Mouse (Mus musculus): ENCODE measurements at regions not wholly inside any gene's neighbourhood (a gene's known extent, or its start where the extent isn't known, plus 50 kb on each side); places are given as distances from the start of the nearest gene placed in this dataset.

DNA sequence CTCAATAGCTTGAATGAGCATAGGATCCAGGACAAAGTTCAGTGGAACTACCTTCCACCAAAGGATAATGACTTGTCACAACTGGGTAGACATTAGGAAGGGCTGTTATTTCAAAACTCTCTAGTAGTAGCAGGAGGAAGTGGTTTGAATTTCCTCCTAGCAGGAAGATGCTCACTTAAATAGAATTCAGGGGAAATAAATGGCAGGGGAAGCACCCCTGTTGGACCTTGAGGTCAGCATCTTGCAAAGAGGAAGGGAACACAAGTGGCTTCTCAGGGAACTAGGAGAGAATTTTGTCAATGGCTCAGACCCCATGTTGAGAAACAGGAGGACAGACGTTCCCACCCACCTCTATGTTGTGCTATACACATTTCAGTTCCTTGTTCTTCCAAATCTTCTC lies 178.4 kb upstream of the Jun start:
- WGBS, result 54% methylated on average over 1 of the region's 1 CpGs
- no peak for ATAC-seq (ENCODE audit: insufficient number of reproducible peaks, low FRiP score)

DNA sequence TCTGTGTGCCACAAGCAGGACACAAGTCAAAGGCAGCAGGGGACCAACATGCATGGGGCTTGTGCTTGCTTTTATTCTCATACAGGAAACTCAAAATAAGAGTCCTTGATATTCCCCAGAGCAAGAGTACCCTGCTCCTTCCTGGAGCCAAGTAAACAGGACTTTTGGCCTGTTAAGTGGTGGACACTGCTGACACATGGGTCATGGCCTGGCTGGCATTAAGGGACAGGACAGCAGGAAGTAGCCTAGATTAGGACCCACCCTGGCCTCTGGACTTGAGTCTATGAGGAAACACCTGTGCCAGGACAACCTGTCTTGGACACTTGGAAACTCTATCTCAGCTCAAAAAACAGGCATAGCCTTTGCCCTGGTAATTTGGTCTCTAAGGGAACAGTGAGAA lies 181.0 kb upstream of the Jun start:
- Histone ChIP-seq H3K4me3 (no peak overlapping the region), H3K4me1 (replicated peaks) (no peaks in the 10 kb centered on the region), H3K9me3 (replicated peaks) (no peaks in the 10 kb centered on the region), H3K27me3 (replicated peaks) (no peaks in the 10 kb centered on the region), H3K27ac (ENCODE audit: poor library complexity, severe bottlenecking) (no peak overlapping the region), H3K9ac (no peak overlapping the region), H3K36me3 (no peaks in the 10 kb centered on the region), H3K4me2 (no peak overlapping the region)
- no peak for ATAC-seq (ENCODE audit: insufficient number of reproducible peaks, low FRiP score)

More for the DNA sequence above, 178.4 kb upstream of the Jun start:
- Histone ChIP-seq H3K27me3 (replicated peaks) (no peaks in the 10 kb centered on the region), H3K9ac (no peak overlapping the region), H3K9me3 (replicated peaks) (no peaks in the 10 kb centered on the region), H3K4me3 (no peak overlapping the region), H3K27ac (ENCODE audit: poor library complexity, severe bottlenecking) (no peak overlapping the region), H3K36me3 (no peaks in the 10 kb centered on the region), H3K4me2 (no peak overlapping the region), H3K4me1 (replicated peaks) (no peaks in the 10 kb centered on the region)

- Histone ChIP-seq H3K4me1 (replicated peaks) (no peaks in the 10 kb centered on the region), H3K9me3 (replicated peaks) (no peaks in the 10 kb centered on the region), H3K4me2 (no peak overlapping the region), H3K36me3 (no peaks in the 10 kb centered on the region), H3K4me3 (no peak overlapping the region), H3K9ac (no peak overlapping the region), H3K27ac (ENCODE audit: poor library complexity, severe bottlenecking) (no peak overlapping the region), H3K27me3 (replicated peaks) (no peaks in the 10 kb centered on the region)
- WGBS, result 69% methylated on average over 2 of the region's 2 CpGs
- no peak for ATAC-seq (ENCODE audit: insufficient number of reproducible peaks, low FRiP score)
Observed at GRCm38 (mm10) chr4:95234030-95234555, 182.1 kb upstream of the Jun start.

DNA sequence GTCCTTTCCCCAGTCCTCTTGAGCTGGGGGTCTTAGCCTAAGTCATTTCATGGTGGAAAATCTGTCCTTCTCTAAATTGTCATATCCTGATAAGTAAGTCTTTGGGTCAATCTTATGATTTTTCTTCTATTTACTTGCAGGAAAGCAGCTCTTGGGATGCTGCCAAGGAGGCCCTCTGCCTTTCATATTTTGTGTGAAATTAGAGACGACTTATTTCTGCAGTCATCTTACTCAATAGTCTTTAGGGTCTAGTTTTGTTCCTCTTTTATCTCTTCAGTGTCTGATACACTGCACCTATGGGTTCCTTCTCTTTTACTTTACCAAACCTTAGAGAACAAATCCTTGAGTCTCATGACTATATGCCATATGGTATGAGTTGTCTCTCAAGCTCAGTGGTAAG lies 196.0 kb upstream of the Jun start:
- H3K27me3 ChIP-seq (replicated peaks), result no peaks in the 10 kb centered on the region
- no peak overlapping the region for H3K4me2 ChIP-seq
- H3K4me3 ChIP-seq, result no peak overlapping the region
- no peaks in the 10 kb centered on the region for H3K9me3 ChIP-seq (replicated peaks)
- no peaks in the 10 kb centered on the region for H3K36me3 ChIP-seq
- ATAC-seq (ENCODE audit: insufficient number of reproducible peaks, low FRiP score), result no peak
- H3K27ac ChIP-seq (ENCODE audit: poor library complexity, severe bottlenecking), result no peak overlapping the region
- no peak overlapping the region for H3K9ac ChIP-seq
- no peaks in the 10 kb centered on the region for H3K4me1 ChIP-seq (replicated peaks)
- 63% methylated on average over 1 of the region's 1 CpGs for WGBS

DNA sequence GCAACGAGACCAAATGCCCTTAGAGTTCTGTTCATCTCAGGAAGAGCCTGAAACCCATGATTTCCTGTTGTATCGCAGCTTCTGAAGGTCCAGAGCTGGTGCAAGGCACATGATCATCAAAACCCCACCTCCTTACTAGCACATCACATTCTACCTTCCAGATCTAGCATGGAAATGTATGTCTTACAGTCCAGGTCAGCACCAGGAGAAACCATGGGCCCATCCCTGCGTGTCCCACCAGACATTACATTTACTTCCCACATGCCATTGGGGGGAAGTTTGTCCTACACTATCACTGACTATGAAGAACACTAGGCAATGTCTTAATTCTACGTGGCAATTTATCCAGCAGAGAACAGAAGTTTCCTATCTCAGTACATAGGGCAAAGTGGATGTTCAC lies 197.0 kb upstream of the Jun start:
- Histone ChIP-seq H3K4me1 (replicated peaks) (no peaks in the 10 kb centered on the region), H3K36me3 (no peaks in the 10 kb centered on the region), H3K4me3 (no peak overlapping the region), H3K9ac (no peak overlapping the region), H3K27me3 (replicated peaks) (no peaks in the 10 kb centered on the region), H3K4me2 (no peak overlapping the region), H3K9me3 (replicated peaks) (no peaks in the 10 kb centered on the region), H3K27ac (ENCODE audit: poor library complexity, severe bottlenecking) (no peak overlapping the region)
- no peak for ATAC-seq (ENCODE audit: insufficient number of reproducible peaks, low FRiP score)
- 78% methylated on average over 4 of the region's 4 CpGs for WGBS

DNA sequence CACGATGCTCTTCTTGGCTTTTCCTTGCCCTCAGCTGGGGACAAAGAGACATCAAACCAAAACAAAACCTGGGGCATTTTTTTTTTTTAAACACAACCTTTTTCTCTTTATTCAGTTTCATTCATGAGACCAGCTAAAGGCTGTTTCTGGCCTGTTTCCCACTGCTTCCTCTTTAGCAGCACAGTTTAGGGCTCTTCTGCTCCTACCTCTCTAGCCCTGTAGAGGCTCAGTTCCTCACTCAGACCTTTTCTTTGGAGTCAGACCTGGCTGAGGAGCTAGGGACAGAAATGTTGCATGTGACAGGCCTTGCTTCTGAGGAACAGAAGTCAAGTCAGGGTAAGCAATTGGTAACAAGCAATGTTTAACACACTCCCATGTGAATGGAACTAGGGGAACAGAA lies 198.1 kb upstream of the Jun start:
- H3K9ac ChIP-seq, result no peak overlapping the region
- no peaks in the 10 kb centered on the region for H3K9me3 ChIP-seq (replicated peaks)
- no peaks in the 10 kb centered on the region for H3K36me3 ChIP-seq
- no peak overlapping the region for H3K27ac ChIP-seq (ENCODE audit: poor library complexity, severe bottlenecking)
- no peaks in the 10 kb centered on the region for H3K27me3 ChIP-seq (replicated peaks)
- 49% methylated on average over 1 of the region's 1 CpGs for WGBS
- no peak for ATAC-seq (ENCODE audit: insufficient number of reproducible peaks, low FRiP score)
- H3K4me3 ChIP-seq, result no peak overlapping the region
- H3K4me2 ChIP-seq, result no peak overlapping the region
- no peaks in the 10 kb centered on the region for H3K4me1 ChIP-seq (replicated peaks)

DNA sequence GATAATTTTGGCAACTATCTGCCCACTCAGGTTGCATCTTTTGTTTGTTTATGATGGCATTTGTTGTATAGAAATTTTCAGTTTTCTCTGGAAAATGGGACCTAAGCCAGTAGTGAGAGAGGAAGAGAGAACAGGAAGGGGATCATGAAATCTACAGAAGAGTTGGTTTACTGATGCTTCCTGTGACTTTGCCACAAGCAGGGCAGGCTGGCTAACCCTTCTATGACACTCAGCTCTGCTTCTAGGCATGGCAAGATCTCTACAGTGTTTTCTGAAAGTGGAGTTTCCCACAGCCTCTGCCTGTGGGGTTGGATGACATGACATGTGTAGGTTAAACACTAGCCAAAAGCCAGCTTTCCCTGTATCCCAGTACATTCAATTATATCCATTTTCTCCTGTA lies 217.7 kb upstream of the Jun start:
- Histone ChIP-seq H3K4me2 (no peak overlapping the region), H3K27ac (ENCODE audit: poor library complexity, severe bottlenecking) (no peak overlapping the region), H3K4me3 (no peak overlapping the region), H3K36me3 (no peaks in the 10 kb centered on the region), H3K27me3 (replicated peaks) (no peaks in the 10 kb centered on the region), H3K9me3 (replicated peaks) (no peaks in the 10 kb centered on the region), H3K9ac (no peak overlapping the region), H3K4me1 (replicated peaks) (no peaks in the 10 kb centered on the region)
- no peak for ATAC-seq (ENCODE audit: insufficient number of reproducible peaks, low FRiP score)

- H3K27me3 ChIP-seq (replicated peaks), result no peaks in the 10 kb centered on the region
- H3K9ac ChIP-seq, result no peak overlapping the region
- H3K4me1 ChIP-seq (replicated peaks), result no peaks in the 10 kb centered on the region
- 21% methylated on average over 1 of the region's 1 CpGs for WGBS
- H3K4me2 ChIP-seq, result no peak overlapping the region
- H3K27ac ChIP-seq (ENCODE audit: poor library complexity, severe bottlenecking), result no peak overlapping the region
- no peaks in the 10 kb centered on the region for H3K36me3 ChIP-seq
- no peaks in the 10 kb centered on the region for H3K9me3 ChIP-seq (replicated peaks)
- no peak for ATAC-seq (ENCODE audit: insufficient number of reproducible peaks, low FRiP score)
- H3K4me3 ChIP-seq, result no peak overlapping the region
Observed at GRCm38 (mm10) chr4:95270389-95270788, 218.4 kb upstream of the Jun start.

GRCm38 (mm10) chr4:95276231-95276630 lies 224.2 kb upstream of the Jun start:
- H3K4me1 ChIP-seq (replicated peaks), result no peaks in the 10 kb centered on the region
- no peaks in the 10 kb centered on the region for H3K36me3 ChIP-seq
- H3K4me3 ChIP-seq, result no peak overlapping the region
- ATAC-seq (ENCODE audit: insufficient number of reproducible peaks, low FRiP score), result no peak
- no peaks in the 10 kb centered on the region for H3K9me3 ChIP-seq (replicated peaks)
- 51% methylated on average over 3 of the region's 3 CpGs for WGBS
- H3K9ac ChIP-seq, result no peak overlapping the region
- no peak overlapping the region for H3K27ac ChIP-seq (ENCODE audit: poor library complexity, severe bottlenecking)
- no peaks in the 10 kb centered on the region for H3K27me3 ChIP-seq (replicated peaks)
- H3K4me2 ChIP-seq, result no peak overlapping the region

- H3K4me1 ChIP-seq (replicated peaks), result no peaks in the 10 kb centered on the region
- WGBS, result 54% methylated on average over 11 of the region's 11 CpGs
- H3K4me3 ChIP-seq, result no peak overlapping the region
- no peaks in the 10 kb centered on the region for H3K27me3 ChIP-seq (replicated peaks)
- no peaks in the 10 kb centered on the region for H3K36me3 ChIP-seq
- H3K27ac ChIP-seq (ENCODE audit: poor library complexity, severe bottlenecking), result no peak overlapping the region
- no peak for ATAC-seq (ENCODE audit: insufficient number of reproducible peaks, low FRiP score)
- no peak overlapping the region for H3K9ac ChIP-seq
- no peak overlapping the region for H3K4me2 ChIP-seq
- no peaks in the 10 kb centered on the region for H3K9me3 ChIP-seq (replicated peaks)
Observed at GRCm38 (mm10) chr4:95277989-95278713, 226.1 kb upstream of the Jun start.

GRCm38 (mm10) chr4:95278714-95279095 lies 226.7 kb upstream of the Jun start:
- Histone ChIP-seq H3K9me3 (replicated peaks) (no peaks in the 10 kb centered on the region), H3K4me2 (no peak overlapping the region)
- 51% methylated on average over 13 of the region's 13 CpGs for WGBS

DNA sequence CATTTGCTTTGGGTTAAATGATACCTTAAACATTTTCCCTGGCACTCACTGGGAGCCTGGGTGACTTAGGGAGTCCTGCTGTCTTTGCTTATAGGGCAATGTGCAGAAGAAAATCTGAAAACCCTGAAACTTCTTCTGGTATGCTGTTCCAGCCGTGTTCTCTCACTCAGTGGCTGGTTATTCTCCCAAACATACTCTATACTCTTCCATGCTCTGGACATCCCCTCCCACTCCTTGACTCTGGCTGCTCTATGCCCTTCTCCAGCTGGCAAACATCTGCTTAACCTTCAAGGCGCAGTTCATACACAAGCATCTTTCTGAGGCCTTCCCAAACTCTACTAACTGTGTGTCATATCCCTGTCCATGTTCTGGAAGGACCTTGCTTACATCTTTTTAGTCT lies 227.2 kb upstream of the Jun start:
- Histone ChIP-seq H3K27me3 (replicated peaks) (no peaks in the 10 kb centered on the region), H3K4me2 (no peak overlapping the region), H3K4me1 (replicated peaks) (peaks cover 7% of the 10 kb centered on the region), H3K9me3 (replicated peaks) (no peaks in the 10 kb centered on the region), H3K36me3 (no peaks in the 10 kb centered on the region), H3K27ac (ENCODE audit: poor library complexity, severe bottlenecking) (no peak overlapping the region), H3K4me3 (no peak overlapping the region), H3K9ac (no peak overlapping the region)
- ATAC-seq (ENCODE audit: insufficient number of reproducible peaks, low FRiP score), result no peak
- WGBS, result 74% methylated on average over 2 of the region's 2 CpGs

More at GRCm38 (mm10) chr4:95278714-95279095, 226.7 kb upstream of the Jun start:
- H3K36me3 ChIP-seq, result no peaks in the 10 kb centered on the region
- H3K27ac ChIP-seq (ENCODE audit: poor library complexity, severe bottlenecking), result no peak overlapping the region
- no peaks in the 10 kb centered on the region for H3K27me3 ChIP-seq (replicated peaks)
- no peak for ATAC-seq (ENCODE audit: insufficient number of reproducible peaks, low FRiP score)
- H3K4me3 ChIP-seq, result no peak overlapping the region
- H3K4me1 ChIP-seq (replicated peaks), result peaks cover 4% of the 10 kb centered on the region
- H3K9ac ChIP-seq, result no peak overlapping the region

Measured in heart, embryonic 12.5 days (tissue).